Mouse (Mus musculus): ENCODE data around the gene Rnf114.

Gene Rnf114

GRCm38 (mm10) chr2:167540477-167541110 is 48.1 kb downstream of the Rnf114 start:
- DNase-seq (ENCODE audit: low read depth): no peak

- DNase-seq (ENCODE audit: low read depth): no peak
Measured at GRCm38 (mm10) chr2:167541324-167541723, 48.9 kb downstream of the Rnf114 start.

- no peak for DNase-seq (ENCODE audit: low read depth)
Measured at GRCm38 (mm10) chr2:167541761-167542160, 49.3 kb downstream of the Rnf114 start.

- DNase-seq (ENCODE audit: low read depth): no peak
Measured at GRCm38 (mm10) chr2:167542361-167542760, 49.9 kb downstream of the Rnf114 start.

- DNase-seq (ENCODE audit: low read depth): no peak
Measured at GRCm38 (mm10) chr2:167543121-167544003, 50.9 kb downstream of the Rnf114 start.

- DNase-seq (ENCODE audit: low read depth): no peak
Measured at GRCm38 (mm10) chr2:167544004-167544356, 51.5 kb downstream of the Rnf114 start.

- no peak for DNase-seq (ENCODE audit: low read depth)
Measured at GRCm38 (mm10) chr2:167544456-167544855, 52.0 kb downstream of the Rnf114 start.

GRCm38 (mm10) chr2:167546447-167547195 is 54.2 kb downstream of the Rnf114 start:
- no peak for DNase-seq (ENCODE audit: low read depth)

GRCm38 (mm10) chr2:167547444-167547843 is 55.0 kb downstream of the Rnf114 start:
- DNase-seq (ENCODE audit: low read depth): no peak

GRCm38 (mm10) chr2:167548961-167549360 is 56.5 kb downstream of the Rnf114 start:
- no peak for DNase-seq (ENCODE audit: low read depth)

GRCm38 (mm10) chr2:167550341-167550854 is 58.0 kb downstream of the Rnf114 start:
- no peak for DNase-seq (ENCODE audit: low read depth)

- DNase-seq (ENCODE audit: low read depth): no peak
Measured at GRCm38 (mm10) chr2:167551342-167551920, 59.0 kb downstream of the Rnf114 start.

GRCm38 (mm10) chr2:167552292-167552691 is 59.8 kb downstream of the Rnf114 start:
- no peak for DNase-seq (ENCODE audit: low read depth)

GRCm38 (mm10) chr2:167552927-167553402 is 60.5 kb downstream of the Rnf114 start:
- DNase-seq (ENCODE audit: low read depth): no peak

GRCm38 (mm10) chr2:167555766-167556165 is 63.3 kb downstream of the Rnf114 start:
- no peak for DNase-seq (ENCODE audit: low read depth)

GRCm38 (mm10) chr2:167559413-167559812 is 67.0 kb downstream of the Rnf114 start:
- DNase-seq (ENCODE audit: low read depth): no peak

- DNase-seq (ENCODE audit: low read depth): no peak
Measured at GRCm38 (mm10) chr2:167562101-167562500, 69.7 kb downstream of the Rnf114 start.

- no peak for DNase-seq (ENCODE audit: low read depth)
Measured at GRCm38 (mm10) chr2:167563035-167563434, 70.6 kb downstream of the Rnf114 start.

- no peak for DNase-seq (ENCODE audit: low read depth)
Measured at GRCm38 (mm10) chr2:167563703-167564102, 71.3 kb downstream of the Rnf114 start.

GRCm38 (mm10) chr2:167564551-167565311 is 72.3 kb downstream of the Rnf114 start:
- DNase-seq (ENCODE audit: low read depth): no peak

GRCm38 (mm10) chr2:167565312-167565656 is 72.8 kb downstream of the Rnf114 start:
- DNase-seq (ENCODE audit: low read depth): no peak

Measured in c-Kit-positive CD71-negative TER-119-negative erythroid progenitor cells, embryonic 14.5 days (primary cell).